In the genomic region with DNA sequence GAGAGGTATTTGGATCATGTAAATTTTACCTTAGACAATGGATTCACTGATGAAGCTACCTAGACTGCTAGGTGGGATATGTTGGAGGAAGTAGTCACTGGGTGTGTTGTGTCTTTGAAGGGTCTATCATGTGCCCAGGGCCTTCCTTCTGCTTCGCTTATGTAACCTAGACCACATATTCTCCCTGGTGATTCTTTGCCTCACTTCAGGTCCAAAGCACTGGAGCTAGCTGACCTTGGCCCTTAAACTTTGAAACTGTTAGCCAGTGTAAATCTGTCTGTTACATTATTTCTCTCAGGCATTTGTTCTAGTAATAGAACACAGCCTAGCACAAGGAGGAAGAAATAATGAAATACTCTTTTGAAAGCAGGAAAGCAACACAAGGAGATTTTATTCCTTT, we compare ENCODE assay signal across 30 mouse cellular contexts. TPM values are rescaled to one million over a fixed set of nuclear protein-coding genes. Genes with fewer than 3 reads are reported as not detected.
"Had no signal": no experiment of that assay in that cellular context is flagged by ENCODE, and none has a peak within 500 bp of the region (broad histone marks: within the 10 kb centered on the region; RNA-seq: fewer than 3 reads in every experiment).

No protein-coding gene starts in this region.

RNA-seq across cellular contexts. Expression of a gene that starts 13.9 kb away (rescaled TPM):
- total RNA-seq: common myeloid progenitor, adult 5-6 weeks; forebrain, postnatal 0 days; gastrocnemius, adult 18-20 months; gastrocnemius, adult 2 months; gastrocnemius, adult 8-10 months; gastrocnemius, postnatal 10 days; gastrocnemius, postnatal 14 days; gastrocnemius, postnatal 25 days; gastrocnemius, postnatal 36 days; gastrocnemius, postnatal 4 days; granulocyte monocyte progenitor cell, adult 5-6 weeks; heart, adult 18-20 months had no signal
- polyA plus RNA-seq: cerebellum, adult 2 months; cortical plate, adult 2 months; embryonic facial prominence, embryonic 10.5 days; embryonic facial prominence, embryonic 11.5 days; embryonic facial prominence, embryonic 12.5 days; embryonic facial prominence, embryonic 13.5 days; embryonic facial prominence, embryonic 14.5 days; embryonic facial prominence, embryonic 15.5 days; erythroblast, embryonic 14.5 days; forebrain, embryonic 10.5 days; forebrain, embryonic 11.5 days; forebrain, embryonic 12.5 days; forebrain, embryonic 13.5 days; forebrain, embryonic 14.5 days; forebrain, embryonic 15.5 days; forebrain, embryonic 16.5 days; forebrain, postnatal 0 days; frontal cortex, adult 2 months; gonadal fat pad, adult 2 months had no signal
